Mouse (Mus musculus): Measurements from ENCODE around the gene Gm17190. TPM values are rescaled to one million over a fixed set of nuclear protein-coding genes. Genes with fewer than 3 reads are reported as not detected.
A peak's percentile ranks its signal among the peaks of the same experiment; 100 is the strongest.
"Not testable (repeated sequence)": the region's sequence is repeated elsewhere in the genome, so short reads cannot be mapped to it uniquely, and the experiment has no call there.

Gm17190 gene
- total RNA-seq (2021) = not detected
- long read RNA-seq, experiment 1 = 0 reads
- long read RNA-seq, experiment 2 = 0 reads

- not testable (repeated sequence) for H3K4me3 ChIP-seq; DNase-seq (ENCODE audit: low spot score in 2 of 2); H3K27ac ChIP-seq
Measured at GRCm38 (mm10) chr13:96081754-96082153, at the start of gene Gm17190. Gene Gm17190, plus strand, starts transcription at chr13:96082054.

- TF ChIP-seq CTCF (conservative IDR thresholded peaks at IDR 0.05) = no peak
- H3K4me3 ChIP-seq = no peak overlapping the region
- no peak overlapping the region for H3K27ac ChIP-seq
- no peak for DNase-seq (ENCODE audit: low spot score in 2 of 2)
Measured at GRCm38 (mm10) chr13:96039536-96039935, 42.3 kb upstream of the Gm17190 start.

DNA sequence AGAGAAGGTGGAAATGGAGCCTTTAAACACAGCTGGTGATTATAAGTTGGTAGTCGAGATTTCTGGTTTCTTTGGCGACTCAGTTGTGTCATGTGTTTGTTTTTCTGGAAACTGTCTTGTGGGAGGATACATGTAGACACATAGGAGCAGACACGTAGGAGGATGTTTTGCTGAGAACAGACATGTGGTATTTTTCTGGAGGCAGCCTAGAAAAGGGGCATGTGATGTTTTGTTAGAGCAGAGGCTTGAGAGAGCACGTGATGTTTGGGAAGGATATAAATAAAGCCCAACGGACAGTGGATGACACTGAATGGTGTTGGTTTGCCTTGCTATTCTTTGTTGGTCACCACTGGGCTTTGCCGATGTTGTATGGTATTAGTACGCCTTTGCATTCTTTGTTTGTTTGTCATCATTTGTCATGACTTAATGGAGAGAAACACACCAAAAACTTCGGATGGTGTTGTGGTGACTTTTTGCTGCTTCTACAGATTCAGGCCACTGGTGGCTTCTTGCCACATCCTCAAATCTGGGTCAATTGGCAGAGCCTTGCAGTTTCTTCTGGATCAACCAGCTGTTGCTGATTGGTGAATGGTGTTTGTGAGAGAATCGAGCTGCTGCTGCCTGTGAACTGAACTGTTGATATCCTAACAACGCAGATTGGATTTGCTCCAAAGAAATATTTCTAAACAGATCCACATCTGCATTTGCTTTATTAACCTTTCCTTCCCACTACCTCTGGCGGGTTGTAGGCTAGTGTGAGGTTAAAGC, 41.4 kb upstream of the Gm17190 start:
- no peak for TF ChIP-seq CTCF (conservative IDR thresholded peaks at IDR 0.05)
- H3K4me3 ChIP-seq = no peak overlapping the region
- DNase-seq (ENCODE audit: low spot score in 2 of 2) = no peak
- H3K27ac ChIP-seq = no peak overlapping the region

DNA sequence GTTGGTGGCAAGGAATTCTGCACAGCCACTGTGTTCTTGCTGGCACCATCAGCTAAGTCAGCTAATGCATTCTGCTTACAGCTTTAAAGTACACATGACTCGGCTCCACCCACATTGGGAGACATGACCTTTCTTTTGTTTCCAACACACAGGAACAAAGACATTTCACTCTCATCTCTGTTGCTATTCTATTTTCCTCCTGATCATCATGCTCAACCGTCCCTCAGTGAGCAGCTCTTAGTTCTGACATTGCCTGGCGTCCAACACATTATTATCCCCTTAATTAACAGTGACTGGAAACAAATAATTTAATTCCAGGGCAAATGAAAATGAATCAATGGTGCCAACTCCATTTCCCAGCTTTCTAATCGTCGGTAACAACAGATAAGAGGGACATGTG, 36.5 kb upstream of the Gm17190 start:
- no peak for TF ChIP-seq CTCF (conservative IDR thresholded peaks at IDR 0.05)
- Histone ChIP-seq H3K27ac (no peak overlapping the region), H3K4me3 (no peak overlapping the region)
- no peak for DNase-seq (ENCODE audit: low spot score in 2 of 2)

DNA sequence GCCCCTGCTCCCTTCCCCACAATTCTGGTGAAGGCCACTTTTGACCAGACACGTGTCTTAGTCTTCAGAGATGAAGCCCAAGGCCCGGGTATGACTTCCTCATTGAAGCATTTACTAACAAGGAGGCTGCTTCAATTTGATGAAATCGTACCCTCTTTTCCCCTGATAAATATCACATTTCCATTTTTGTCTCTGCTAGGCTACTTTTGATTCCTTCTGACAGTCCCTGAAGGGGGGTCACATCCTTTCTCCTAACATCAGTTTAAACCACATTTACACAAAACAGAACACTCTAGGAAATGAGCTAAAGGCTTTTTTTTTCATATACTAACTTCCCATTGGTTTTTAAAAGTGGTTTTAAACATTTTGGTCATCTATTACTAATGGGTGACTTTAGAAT, 29.1 kb upstream of the Gm17190 start:
- TF ChIP-seq CTCF (conservative IDR thresholded peaks at IDR 0.05) = no peak
- DNase-seq (ENCODE audit: low spot score in 2 of 2) = no peak
- no peak overlapping the region for H3K27ac ChIP-seq
- H3K4me3 ChIP-seq = no peak overlapping the region

- no peak overlapping the region for H3K4me3 ChIP-seq
- no peak for DNase-seq (ENCODE audit: low spot score in 2 of 2)
Measured at GRCm38 (mm10) chr13:96073555-96073954, 8.3 kb upstream of the Gm17190 start.

GRCm38 (mm10) chr13:96081276-96081675, 578 bp upstream of the Gm17190 start, which contains the start of gene Gm20075:
Gene Gm20075, minus strand, starts transcription at chr13:96081376.
- H3K27ac ChIP-seq; H3K4me3 ChIP-seq; DNase-seq (ENCODE audit: low spot score in 2 of 2): not testable (repeated sequence)

More at GRCm38 (mm10) chr13:96073555-96073954, 8.3 kb upstream of the Gm17190 start:
- no peak for TF ChIP-seq CTCF (conservative IDR thresholded peaks at IDR 0.05)
- peak overlapping the region; percentile 51; the same call in 1 of the 2 replicates for H3K27ac ChIP-seq

GRCm38 (mm10) chr13:96085581-96086302, 3.9 kb downstream of the Gm17190 start:
- DNase-seq (ENCODE audit: low spot score in 2 of 2) = no peak
- Histone ChIP-seq H3K27ac (no peak overlapping the region), H3K4me3 (no peak overlapping the region)
- TF ChIP-seq CTCF (conservative IDR thresholded peaks at IDR 0.05) = no peak

DNA sequence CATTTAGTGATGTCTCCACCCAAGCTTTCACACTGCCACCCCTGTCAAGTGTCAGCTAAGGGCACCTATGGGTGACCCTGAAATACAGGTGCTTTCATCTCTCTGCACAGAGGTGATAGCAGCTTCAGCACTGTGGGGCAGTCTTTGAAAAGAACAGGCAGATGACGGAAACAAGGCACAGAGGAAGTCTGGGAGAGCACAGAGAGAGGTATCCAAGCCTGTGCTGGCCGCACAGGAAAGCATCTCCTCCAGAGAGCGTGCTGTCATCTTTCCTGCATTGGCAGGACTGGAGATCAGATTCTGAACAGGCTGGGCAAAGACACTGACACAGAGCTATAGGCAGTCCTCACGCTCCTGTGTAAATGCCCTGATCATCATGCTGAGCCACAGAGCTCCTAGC, 9.1 kb downstream of the Gm17190 start:
- DNase-seq (ENCODE audit: low spot score in 2 of 2) = no peak
- no peak for TF ChIP-seq CTCF (conservative IDR thresholded peaks at IDR 0.05)
- no peak overlapping the region for H3K4me3 ChIP-seq
- no peak overlapping the region for H3K27ac ChIP-seq

DNA sequence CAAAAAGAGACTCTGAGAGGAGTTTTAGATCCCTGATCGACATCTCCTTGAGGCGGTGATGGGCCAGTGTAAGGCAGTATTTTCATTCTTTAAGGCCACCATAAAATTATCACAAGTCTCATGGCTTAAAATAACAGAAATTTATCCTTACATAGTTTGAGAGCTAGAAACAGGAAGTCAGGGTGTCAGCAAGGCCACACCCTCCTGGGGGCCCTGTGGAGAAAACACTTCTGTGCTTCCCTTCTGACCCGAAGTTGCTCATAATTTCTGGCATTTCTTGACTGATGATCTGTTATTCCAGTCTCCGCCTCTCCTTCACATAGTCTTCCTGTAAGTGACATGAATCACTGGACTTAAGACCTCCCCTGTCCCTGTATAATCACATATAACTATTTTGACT, 24.5 kb downstream of the Gm17190 start:
- no peak for DNase-seq (ENCODE audit: low spot score in 2 of 2)
- no peak for TF ChIP-seq CTCF (conservative IDR thresholded peaks at IDR 0.05)
- H3K4me3 ChIP-seq = no peak overlapping the region
- H3K27ac ChIP-seq = no peak overlapping the region

DNA sequence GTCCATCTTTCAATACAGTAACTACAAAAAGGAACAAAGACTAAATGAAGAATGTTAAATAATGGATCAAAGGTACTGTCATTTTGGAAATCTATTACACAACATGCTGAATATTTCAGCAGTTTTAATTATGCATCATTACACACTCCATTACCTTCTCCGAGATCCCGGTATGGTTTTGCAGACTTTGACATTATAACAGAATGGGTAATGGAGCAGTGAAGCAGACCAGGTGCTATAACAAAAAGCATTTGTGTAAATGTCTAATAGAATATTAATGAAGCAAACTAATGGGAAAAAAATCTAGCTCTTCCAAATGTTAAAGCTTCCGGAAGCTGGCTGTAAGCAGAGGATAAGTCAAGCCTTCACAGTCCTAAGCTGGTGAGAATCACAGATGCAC, 28.9 kb downstream of the Gm17190 start:
- DNase-seq (ENCODE audit: low spot score in 2 of 2) = no peak
- Histone ChIP-seq H3K27ac (no peak overlapping the region), H3K4me3 (no peak overlapping the region)
- TF ChIP-seq CTCF (conservative IDR thresholded peaks at IDR 0.05) = no peak

DNA sequence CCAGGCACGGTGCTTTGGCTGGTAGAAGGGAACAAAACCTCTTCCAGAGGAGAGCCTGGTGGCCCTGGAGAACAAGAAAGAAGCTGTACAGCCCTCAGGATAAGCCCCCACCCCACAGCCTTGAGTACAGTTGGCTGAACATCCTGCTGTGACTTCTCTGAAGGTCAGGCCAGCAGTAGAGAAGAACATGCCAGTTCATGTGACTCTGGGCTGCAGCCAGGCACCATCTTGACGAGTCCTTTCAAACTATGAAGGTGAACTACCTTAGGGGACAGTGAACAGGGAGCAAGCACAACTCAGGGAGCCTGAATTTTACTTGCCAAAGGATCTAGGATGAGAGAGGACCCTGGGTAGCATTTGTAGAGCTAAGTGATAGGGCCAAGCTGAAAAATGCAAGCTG, 30.9 kb downstream of the Gm17190 start:
- TF ChIP-seq CTCF (conservative IDR thresholded peaks at IDR 0.05) = no peak
- no peak overlapping the region for H3K27ac ChIP-seq
- DNase-seq (ENCODE audit: low spot score in 2 of 2) = no peak
- H3K4me3 ChIP-seq = no peak overlapping the region

- Histone ChIP-seq H3K4me3 (no peak overlapping the region), H3K27ac (no peak overlapping the region)
- TF ChIP-seq CTCF (conservative IDR thresholded peaks at IDR 0.05) = no peak
- DNase-seq (ENCODE audit: low spot score in 2 of 2) = no peak
Measured at GRCm38 (mm10) chr13:96125011-96125410, 43.2 kb downstream of the Gm17190 start.

DNA sequence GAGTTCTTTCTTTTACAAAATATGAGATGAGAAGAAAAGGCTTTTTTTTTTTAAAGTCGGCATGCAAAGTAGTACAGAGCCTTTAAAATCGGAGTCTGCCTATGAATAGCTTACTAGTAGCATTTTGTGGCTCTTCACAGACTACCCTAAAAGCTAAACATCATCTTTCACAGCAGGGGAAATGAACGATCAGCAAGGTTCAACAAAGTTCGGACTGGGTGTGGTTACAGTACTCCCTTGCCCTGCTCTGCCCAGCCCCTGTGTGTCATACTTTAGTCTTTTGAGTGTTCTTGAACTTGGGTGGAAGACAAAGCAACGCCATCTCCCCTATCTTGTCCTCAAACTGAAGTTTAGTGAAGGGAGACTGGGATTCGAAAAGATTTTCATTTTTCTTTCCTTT, 44.8 kb downstream of the Gm17190 start:
- no peak for TF ChIP-seq CTCF (conservative IDR thresholded peaks at IDR 0.05)
- Histone ChIP-seq H3K27ac (no peak overlapping the region), H3K4me3 (no peak overlapping the region)
- DNase-seq (ENCODE audit: low spot score in 2 of 2) = no peak

Measured in layer of hippocampus, adult 2 months (tissue).